Mouse (Mus musculus) kidney, adult 8-10 months (tissue): ENCODE measurements around the gene Snx32.
A peak's percentile ranks its signal among the peaks of the same experiment; 100 is the strongest.

ENCODE experiments used
- DNase-seq, 2 experiments: peaks; one replicate each; pipeline ENCODE4 v3.0.0; 2022

The Snx32 gene

DNA sequence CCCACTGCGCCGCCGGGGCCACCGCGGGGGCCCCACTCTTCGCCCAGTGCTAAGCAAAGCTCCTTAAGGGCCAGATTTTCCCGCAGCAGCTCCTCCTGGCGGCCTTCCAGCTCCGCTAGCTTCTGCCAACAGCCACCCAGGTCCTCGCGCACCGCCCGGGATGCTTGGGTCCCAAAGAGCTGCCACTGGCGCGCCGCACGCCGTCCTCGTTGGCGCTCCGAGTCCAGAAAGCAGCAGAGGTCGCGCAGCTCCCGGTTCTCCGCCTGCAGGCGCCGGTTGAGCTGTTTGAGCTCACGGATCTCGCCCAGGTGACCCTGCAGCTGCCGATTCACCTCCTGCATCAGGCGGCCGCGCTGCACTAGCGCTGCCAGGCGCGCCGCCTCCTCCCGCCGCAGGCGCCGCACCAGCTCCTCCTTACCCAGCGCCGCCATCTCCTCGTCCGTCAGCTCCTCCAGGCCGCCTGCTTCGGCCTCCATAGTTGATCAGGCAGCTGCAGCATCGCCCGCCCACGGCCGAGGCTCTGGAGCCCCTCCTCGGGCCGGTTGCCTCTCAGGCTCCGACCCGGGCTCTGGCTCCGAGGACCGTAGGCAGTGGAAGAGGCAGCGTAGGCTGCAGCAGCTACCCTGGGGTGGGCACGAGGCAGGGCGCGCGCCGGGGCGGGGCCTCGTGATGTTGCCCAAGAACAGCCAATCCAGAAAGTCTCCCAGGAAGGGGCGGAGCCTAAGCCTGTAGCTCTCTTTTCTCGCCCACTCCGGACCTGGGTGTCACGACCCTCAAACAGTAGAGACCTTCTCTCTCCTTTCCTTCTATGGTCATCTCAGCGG lies 53.2 kb downstream of the Snx32 start:
- peak; percentile 96 to 97 for DNase-seq

DNA sequence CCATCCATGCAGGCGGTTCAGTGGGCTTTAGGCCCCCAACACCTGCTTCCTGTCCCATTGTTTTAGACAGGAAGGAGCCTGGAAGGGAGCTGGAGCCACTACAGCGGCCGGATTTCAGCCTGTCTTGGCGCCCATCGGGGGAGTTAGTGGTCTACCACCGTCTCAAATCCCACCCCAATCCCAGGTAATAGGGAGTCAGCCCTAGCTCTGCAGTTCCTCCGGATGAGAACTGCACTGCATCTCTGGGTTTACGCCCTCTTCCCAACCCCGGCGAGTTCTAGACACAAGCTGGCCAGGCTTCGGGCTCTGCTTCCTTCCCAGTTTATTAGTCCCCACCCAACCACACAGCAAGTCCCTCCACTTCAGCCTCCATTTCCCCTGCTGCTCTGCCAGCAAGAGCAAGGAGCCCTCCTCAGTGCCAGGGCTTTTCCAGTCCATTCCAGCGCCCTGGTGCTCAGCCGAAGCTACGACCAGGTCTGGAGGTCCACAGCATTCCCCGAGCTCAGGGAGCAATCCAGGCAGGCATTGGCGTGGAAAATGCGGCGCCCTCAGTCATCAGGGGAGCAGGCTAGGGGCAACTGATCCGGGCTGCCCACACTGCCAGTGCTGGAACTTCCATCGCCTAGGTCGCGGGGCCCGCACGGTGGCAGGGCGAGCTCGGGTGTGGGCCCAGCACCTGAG lies 54.0 kb downstream of the Snx32 start:
- peak in 1 of 2 experiments; percentile 46 for DNase-seq

DNA sequence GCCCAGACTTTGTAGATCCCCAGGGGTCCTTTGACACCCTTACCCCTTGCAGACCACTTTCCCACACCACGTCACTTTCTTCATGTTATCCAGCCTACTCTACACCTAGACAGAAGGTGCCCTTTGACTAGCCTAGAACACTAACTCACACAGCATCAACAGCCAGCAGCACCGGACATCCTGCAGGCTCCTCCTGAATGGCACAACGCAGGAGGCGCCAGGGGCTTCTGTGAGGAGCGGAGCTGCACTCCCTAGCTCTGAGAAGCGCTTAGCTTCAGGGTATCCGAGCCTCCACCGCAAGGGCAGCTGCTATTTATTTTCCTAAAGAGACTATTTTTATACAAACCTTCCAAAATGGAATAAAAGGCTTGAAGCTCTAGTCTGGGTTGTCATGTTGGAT lies 54.8 kb downstream of the Snx32 start:
- no peak for DNase-seq

- DNase-seq: no peak
Measured at GRCm38 (mm10) chr19:5455037-5455436, 55.3 kb downstream of the Snx32 start.

DNA sequence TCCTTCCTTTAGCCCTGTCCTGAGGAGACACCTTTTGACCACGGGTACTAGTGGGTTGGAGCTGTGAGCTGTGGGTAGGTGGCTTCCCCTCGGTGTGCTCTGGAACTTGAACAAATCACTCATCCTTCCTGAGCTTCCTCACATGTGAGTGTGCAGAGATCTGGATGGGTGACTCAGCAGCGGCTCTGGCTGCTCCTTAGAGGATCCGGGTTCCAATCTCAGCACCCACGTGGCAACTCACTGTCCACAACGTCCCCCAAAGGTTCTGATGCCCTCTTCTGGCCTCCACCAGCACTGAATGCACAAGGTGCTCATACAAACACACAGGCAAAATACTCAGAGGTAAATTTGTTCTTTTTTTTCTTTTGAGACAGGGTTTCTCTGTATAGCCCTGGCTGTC lies 58.6 kb downstream of the Snx32 start:
- DNase-seq: no peak

DNA sequence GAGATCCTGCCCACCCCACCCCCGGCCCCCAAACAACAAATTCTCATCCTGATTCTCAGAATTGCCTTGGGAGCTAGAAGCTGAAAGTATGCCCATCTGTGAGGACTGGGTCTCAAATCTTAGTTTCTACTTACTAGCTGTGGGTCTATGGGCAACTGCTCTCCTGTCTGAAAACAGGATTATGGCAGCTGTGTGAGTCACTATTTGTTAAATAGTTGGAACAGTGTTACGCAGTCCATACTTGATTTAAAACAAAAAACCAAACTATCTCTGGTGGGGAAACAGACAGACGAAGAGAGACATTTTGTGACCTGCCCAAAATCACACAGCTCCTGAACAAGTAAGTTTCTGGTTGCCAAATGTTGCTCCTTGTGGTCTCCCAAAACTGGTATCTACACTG lies 60.7 kb downstream of the Snx32 start:
- no peak for DNase-seq

GRCm38 (mm10) chr19:5448354-5449150 lies 61.8 kb downstream of the Snx32 start:
- DNase-seq: no peak

DNA sequence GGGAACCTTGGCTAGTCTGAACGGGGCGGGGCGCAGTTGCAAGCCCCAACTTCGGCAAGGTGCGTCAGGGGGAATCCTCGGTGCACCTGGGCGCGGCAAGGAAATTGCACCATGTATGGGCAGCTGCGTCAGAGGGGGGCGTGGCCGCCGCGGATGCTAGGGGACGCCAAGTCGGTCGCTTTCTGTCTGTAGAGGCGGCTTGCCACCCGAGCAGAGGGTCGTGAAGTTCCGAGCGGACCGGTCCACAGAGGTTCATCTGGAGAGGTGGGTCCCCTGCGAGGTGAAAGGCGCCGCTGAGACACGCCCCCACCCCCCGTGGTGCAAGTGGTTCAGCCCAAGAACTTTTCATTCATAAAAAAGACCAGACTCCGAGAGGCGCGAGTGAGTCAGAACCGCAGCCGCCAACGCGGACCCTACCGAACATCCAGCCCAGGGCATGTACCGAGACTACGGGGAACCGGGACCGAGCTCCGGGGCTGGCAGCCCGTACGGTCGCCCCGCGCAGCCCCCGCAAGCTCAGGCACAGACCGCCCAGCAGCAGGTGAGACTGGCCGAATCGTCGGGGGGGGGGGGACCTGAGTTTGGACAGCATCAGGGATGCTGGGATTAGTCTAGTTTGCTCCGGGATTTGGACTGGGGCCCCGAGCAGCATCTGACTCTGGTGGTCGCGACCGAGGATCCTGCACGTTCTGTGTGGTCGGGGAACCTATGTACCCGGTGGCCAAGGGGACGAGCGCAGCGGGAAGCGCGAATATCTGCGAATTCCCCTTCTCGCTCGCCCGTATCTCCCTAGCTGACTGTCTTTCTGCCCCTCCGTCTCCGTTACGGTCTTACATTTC lies 62.6 kb downstream of the Snx32 start, which contains the start of gene Fosl1:
Gene Fosl1 (plus strand): TSS at position 33 of the 839 bp plus-strand sequence.
- DNase-seq: peak in 1 of 2 experiments; percentile 55

GRCm38 (mm10) chr19:5445747-5446146 lies 64.6 kb downstream of the Snx32 start:
- no peak for DNase-seq

GRCm38 (mm10) chr19:5444954-5445353 lies 65.4 kb downstream of the Snx32 start:
- DNase-seq: peak in 1 of 2 experiments; percentile 62

DNA sequence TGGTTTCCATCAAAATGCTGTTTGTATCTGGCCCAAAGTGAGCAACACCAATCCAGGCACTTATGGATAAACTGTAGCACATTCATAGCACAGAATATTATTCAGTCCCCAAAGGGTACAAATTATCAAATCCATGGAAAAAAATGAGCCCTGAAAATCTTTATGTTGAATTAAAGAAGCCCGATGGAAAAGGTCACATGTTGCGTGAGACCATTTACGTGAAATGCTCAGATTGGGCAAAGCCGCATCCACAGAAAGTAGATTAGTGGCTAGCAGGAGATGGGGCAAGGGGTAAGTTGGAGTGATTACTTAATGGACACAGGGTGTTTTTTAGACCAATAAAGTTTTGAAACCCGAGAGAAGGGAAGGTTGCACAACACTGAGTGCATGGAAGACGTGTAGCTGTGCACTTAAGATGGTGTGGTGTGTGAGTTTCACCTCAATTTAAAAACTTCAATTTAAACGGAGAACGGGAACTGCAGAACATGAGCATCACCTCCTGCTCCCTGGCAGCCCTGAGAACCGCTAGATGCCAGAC lies 65.9 kb downstream of the Snx32 start:
- DNase-seq: no peak
